Mouse (Mus musculus): ENCODE results near the gene Wwox. TPM values are rescaled to one million over a fixed set of nuclear protein-coding genes. Genes with fewer than 3 reads are reported as not detected.
A peak's percentile ranks its signal among the peaks of the same experiment; 100 is the strongest.

The Wwox gene
- polyA plus RNA-seq, 1 experiment from 2014 or later = 16.0 TPM

- Histone ChIP-seq H3K27ac (no peak overlapping the region), H3K9me3 (replicated peaks) (no peaks in the 10 kb centered on the region), H3K4me2 (0 out of 2 replicates have a peak overlapping the region, but pooled peaks have one; percentile 10), H3K4me1 (peaks cover 24% of the 10 kb centered on the region), H3K36me3 (no peaks in the 10 kb centered on the region), H3K9ac (no peak overlapping the region), H3K4me3 (replicated peaks) (no peak overlapping the region), H3K27me3 (0 out of 2 replicates have a peak, but pooled peaks cover 6% of the 10 kb centered on the region)
- no peak for ATAC-seq (replicated peaks; ENCODE audit: low FRiP score)
- WGBS = 14% methylated on average over 5 of the region's 5 CpGs
Measured at GRCm38 (mm10) chr8:114722611-114723010, 283.2 kb downstream of the Wwox start.

GRCm38 (mm10) chr8:114731260-114732140 is 292.0 kb downstream of the Wwox start:
- 0 out of 2 replicates have a peak, but pooled peaks have one; percentile 25 for ATAC-seq (replicated peaks; ENCODE audit: low FRiP score)
- Histone ChIP-seq H3K4me3 (replicated peaks) (peak overlapping the region; percentile 5; the same call in 1 of the 2 replicates), H3K9ac (no peak overlapping the region), H3K27ac (no peak overlapping the region), H3K36me3 (no peaks in the 10 kb centered on the region), H3K9me3 (replicated peaks) (no peaks in the 10 kb centered on the region), H3K4me2 (peak overlapping the region; percentile 43), H3K27me3 (peaks cover 24% of the 10 kb centered on the region), H3K4me1 (peaks cover 15% of the 10 kb centered on the region)
- 12% methylated on average over 17 of the region's 17 CpGs for WGBS

- no peak for ATAC-seq (replicated peaks; ENCODE audit: low FRiP score)
- no peak overlapping the region for H3K4me3 ChIP-seq (replicated peaks)
- no peaks in the 10 kb centered on the region for H3K27me3 ChIP-seq
- H3K9me3 ChIP-seq (replicated peaks) = peaks cover 6% of the 10 kb centered on the region
- no peak overlapping the region for H3K4me2 ChIP-seq
- 70% methylated on average over 12 of the region's 12 CpGs for WGBS
- no peak overlapping the region for H3K9ac ChIP-seq
- no peak overlapping the region for H3K27ac ChIP-seq
- H3K36me3 ChIP-seq = 0 out of 2 replicates have a peak, but pooled peaks cover 5% of the 10 kb centered on the region
- H3K4me1 ChIP-seq = no peaks in the 10 kb centered on the region
Measured at GRCm38 (mm10) chr8:114743185-114743915, 303.9 kb downstream of the Wwox start.

- peaks cover 3% of the 10 kb centered on the region; the same call in 1 of the 2 replicates for H3K4me1 ChIP-seq
- no peak overlapping the region for H3K4me3 ChIP-seq (replicated peaks)
- no peak overlapping the region for H3K4me2 ChIP-seq
- H3K9me3 ChIP-seq (replicated peaks) = no peaks in the 10 kb centered on the region
- no peak overlapping the region for H3K27ac ChIP-seq
- no peak for ATAC-seq (replicated peaks; ENCODE audit: low FRiP score)
- 72% methylated on average over 2 of the region's 2 CpGs for WGBS
- H3K36me3 ChIP-seq = no peaks in the 10 kb centered on the region
- H3K27me3 ChIP-seq = peaks cover 3% of the 10 kb centered on the region; the same call in 1 of the 2 replicates
- no peak overlapping the region for H3K9ac ChIP-seq
Measured at GRCm38 (mm10) chr8:114746373-114746772, 306.9 kb downstream of the Wwox start.

- H3K27me3 ChIP-seq = peaks cover 12% of the 10 kb centered on the region
- no peaks in the 10 kb centered on the region for H3K9me3 ChIP-seq (replicated peaks)
- no peak overlapping the region for H3K4me2 ChIP-seq
- WGBS = 46% methylated on average over 18 of the region's 18 CpGs
- no peak overlapping the region for H3K27ac ChIP-seq
- no peak overlapping the region for H3K9ac ChIP-seq
- peaks cover 8% of the 10 kb centered on the region; the same call in 1 of the 2 replicates for H3K4me1 ChIP-seq
- no peak for ATAC-seq (replicated peaks; ENCODE audit: low FRiP score)
- H3K36me3 ChIP-seq = no peaks in the 10 kb centered on the region
- no peak overlapping the region for H3K4me3 ChIP-seq (replicated peaks)
Measured at GRCm38 (mm10) chr8:114751376-114752135, 312.1 kb downstream of the Wwox start.

- H3K27ac ChIP-seq = no peak overlapping the region
- no peaks in the 10 kb centered on the region for H3K9me3 ChIP-seq (replicated peaks)
- 61% methylated on average over 2 of the region's 2 CpGs for WGBS
Measured at GRCm38 (mm10) chr8:114759621-114760020, 320.2 kb downstream of the Wwox start.

GRCm38 (mm10) chr8:114768536-114768935 is 329.1 kb downstream of the Wwox start:
- Histone ChIP-seq H3K27ac (no peak overlapping the region), H3K4me1 (peaks cover 30% of the 10 kb centered on the region), H3K4me2 (no peak overlapping the region), H3K9me3 (replicated peaks) (no peaks in the 10 kb centered on the region), H3K4me3 (replicated peaks) (no peak overlapping the region), H3K36me3 (no peaks in the 10 kb centered on the region), H3K9ac (no peak overlapping the region), H3K27me3 (peaks cover 4% of the 10 kb centered on the region)
- WGBS = 84% methylated on average over 3 of the region's 3 CpGs
- ATAC-seq (replicated peaks; ENCODE audit: low FRiP score) = no peak

More at GRCm38 (mm10) chr8:114759621-114760020, 320.2 kb downstream of the Wwox start:
- no peak overlapping the region for H3K4me2 ChIP-seq
- H3K27me3 ChIP-seq = peaks cover under 1% of the 10 kb centered on the region; the same call in 1 of the 2 replicates
- ATAC-seq (replicated peaks; ENCODE audit: low FRiP score) = no peak
- H3K4me1 ChIP-seq = peaks cover under 1% of the 10 kb centered on the region; the same call in 1 of the 2 replicates
- H3K36me3 ChIP-seq = no peaks in the 10 kb centered on the region
- H3K4me3 ChIP-seq (replicated peaks) = no peak overlapping the region
- H3K9ac ChIP-seq = no peak overlapping the region

GRCm38 (mm10) chr8:114770856-114771776 is 331.7 kb downstream of the Wwox start:
- Histone ChIP-seq H3K4me2 (peak overlapping the region; percentile 51), H3K27me3 (peaks cover 4% of the 10 kb centered on the region), H3K9me3 (replicated peaks) (no peaks in the 10 kb centered on the region), H3K4me1 (peaks cover 43% of the 10 kb centered on the region), H3K9ac (no peak overlapping the region), H3K36me3 (no peaks in the 10 kb centered on the region), H3K27ac (no peak overlapping the region), H3K4me3 (replicated peaks) (peak overlapping the region; percentile 17)
- WGBS = 27% methylated on average over 31 of the region's 31 CpGs
- no peak for ATAC-seq (replicated peaks; ENCODE audit: low FRiP score)

GRCm38 (mm10) chr8:114772276-114772849 is 332.9 kb downstream of the Wwox start:
- H3K27ac ChIP-seq = peak overlapping the region; percentile 4; the same call in 1 of the 2 replicates
- peaks cover 45% of the 10 kb centered on the region for H3K4me1 ChIP-seq
- peaks cover 4% of the 10 kb centered on the region for H3K27me3 ChIP-seq
- no peaks in the 10 kb centered on the region for H3K36me3 ChIP-seq
- no peak overlapping the region for H3K4me3 ChIP-seq (replicated peaks)
- H3K9ac ChIP-seq = no peak overlapping the region
- WGBS = 59% methylated on average over 1 of the region's 1 CpGs
- H3K9me3 ChIP-seq (replicated peaks) = no peaks in the 10 kb centered on the region
- no peak for ATAC-seq (replicated peaks; ENCODE audit: low FRiP score)
- H3K4me2 ChIP-seq = no peak overlapping the region
